Mouse (Mus musculus) heart, embryonic 15.5 days (tissue): ENCODE results near the gene Olfr1274-ps. TPM values are rescaled to one million over a fixed set of nuclear protein-coding genes. Genes with fewer than 3 reads are reported as not detected.
"Not testable (repeated sequence)": the region's sequence is repeated elsewhere in the genome, so short reads cannot be mapped to it uniquely, and the experiment has no call there.

Experiments used
- ATAC-seq: fragments of 200-750 bp; cut with Nextera tagmentation; replicated peaks from 2 replicates; pipeline ENCODE4 v1.8.0; 2017; ENCODE audit warnings: low read depth, moderate TSS enrichment; ENCODE audit not compliant: insufficient number of reproducible peaks, insufficient read depth, low FRiP score
- H3K27ac ChIP-seq: fragments of 300-500 bp; sonication (generic); 2 replicates; pipeline ENCODE4 v1.5.1; 2015; ENCODE audit warnings: mild to moderate bottlenecking, inconsistent platforms
- H3K27me3 ChIP-seq: fragments of 300-500 bp; sonication (generic); 2 replicates; pipeline ENCODE4 v1.6.1; 2015; ENCODE audit warnings: inconsistent platforms
- H3K36me3 ChIP-seq: fragments of 300-500 bp; sonication (generic); 2 replicates; pipeline ENCODE4 v1.6.1; 2015; ENCODE audit warnings: mild to moderate bottlenecking, inconsistent platforms
- H3K4me1 ChIP-seq: fragments of 300-500 bp; sonication (generic); replicated peaks from 2 replicates; pipeline ENCODE4 v1.6.1; 2015; ENCODE audit warnings: inconsistent platforms
- H3K4me2 ChIP-seq: fragments of 300-500 bp; sonication (generic); 2 replicates; pipeline ENCODE4 v1.6.1; 2015; ENCODE audit warnings: inconsistent platforms, mild to moderate bottlenecking, moderate library complexity
- H3K4me3 ChIP-seq: fragments of 300-500 bp; sonication (generic); 2 replicates; pipeline ENCODE4 v1.5.1; 2015; ENCODE audit warnings: mild to moderate bottlenecking, inconsistent platforms
- H3K9ac ChIP-seq: fragments of 300-500 bp; sonication (generic); 2 replicates; pipeline ENCODE4 v1.6.1; 2015; ENCODE audit warnings: mild to moderate bottlenecking, inconsistent platforms
- H3K9me3 ChIP-seq: fragments of 300-500 bp; sonication (generic); replicated peaks from 2 replicates; pipeline ENCODE4 v1.6.1; 2016; ENCODE audit warnings: inconsistent platforms
- WGBS: fragments of 180-500 bp; shearing (Covaris S2); methylation state at CpG from one replicate; pipeline ENCODE4 v1.1.7; 2015; ENCODE audit warnings: mixed read lengths; 5-methylcytosine and 5-hydroxymethylcytosine counted together
- polyA plus RNA-seq: library from polyadenylated mRNA; unstranded; fragments of >200 nt; fragmentation: Nextera tagmentation; extraction: Ambion mirVana; gene quantifications from 2 replicates; pipeline ENCODE4 v1.2.1, GENCODE M21; 2015

Gene Olfr1274-ps
- polyA plus RNA-seq, 1 experiment from 2014 or later: not detected

DNA sequence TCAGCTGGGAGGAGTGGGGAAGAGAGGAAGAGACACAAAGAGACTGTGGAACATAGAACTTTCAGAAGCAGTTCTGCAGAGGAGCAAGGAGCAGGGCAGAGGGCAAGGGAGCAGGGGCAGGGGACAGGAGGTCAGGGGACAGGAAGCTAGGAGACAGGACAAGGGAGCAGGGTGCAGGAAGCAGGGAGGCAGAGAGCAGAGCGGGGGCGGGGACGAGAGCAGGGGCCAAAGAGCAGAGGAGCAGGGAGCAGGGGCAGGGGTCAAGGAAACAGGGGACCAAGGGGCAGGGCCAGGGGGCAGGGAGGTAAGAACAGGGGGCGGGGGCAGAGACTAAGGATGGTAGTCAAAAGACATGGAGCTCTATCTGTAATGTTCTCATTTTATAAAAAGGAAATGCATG lies 43.3 kb downstream of the Olfr1274-ps start:
- not testable (repeated sequence) for H3K36me3 ChIP-seq, H3K27me3 ChIP-seq, H3K9ac ChIP-seq, ATAC-seq, H3K9me3 ChIP-seq, H3K4me1 ChIP-seq, H3K4me3 ChIP-seq, H3K4me2 ChIP-seq, H3K27ac ChIP-seq
- WGBS: 59% methylated on average over 4 of the region's 4 CpGs

DNA sequence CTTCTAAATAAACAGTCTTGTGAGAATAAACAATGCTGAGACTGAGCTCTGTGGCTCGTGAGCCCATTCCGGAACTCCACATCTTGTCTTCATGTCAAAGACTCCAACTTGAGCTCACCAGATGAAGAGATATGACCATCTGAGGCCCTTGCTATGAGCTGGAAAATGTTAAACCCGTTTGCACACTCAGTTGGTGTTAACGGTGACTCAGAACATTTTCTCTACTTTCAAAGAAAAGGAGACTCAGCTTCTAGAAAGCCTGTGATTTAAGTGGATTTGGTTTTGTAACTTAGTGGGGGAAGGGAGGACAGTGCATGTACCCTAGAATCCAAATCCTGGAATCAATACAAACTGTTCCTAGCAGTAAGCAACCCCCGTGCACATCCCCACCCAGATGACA lies 45.3 kb downstream of the Olfr1274-ps start:
- Histone ChIP-seq H3K9me3 (no peaks in the 10 kb centered on the region), H3K9ac (no peak overlapping the region), H3K4me1 (no peaks in the 10 kb centered on the region), H3K36me3 (no peaks in the 10 kb centered on the region), H3K4me2 (no peak overlapping the region), H3K4me3 (no peak overlapping the region), H3K27me3 (no peaks in the 10 kb centered on the region), H3K27ac (no peak overlapping the region)
- ATAC-seq: no peak
- 67% methylated on average over 5 of the region's 5 CpGs for WGBS

DNA sequence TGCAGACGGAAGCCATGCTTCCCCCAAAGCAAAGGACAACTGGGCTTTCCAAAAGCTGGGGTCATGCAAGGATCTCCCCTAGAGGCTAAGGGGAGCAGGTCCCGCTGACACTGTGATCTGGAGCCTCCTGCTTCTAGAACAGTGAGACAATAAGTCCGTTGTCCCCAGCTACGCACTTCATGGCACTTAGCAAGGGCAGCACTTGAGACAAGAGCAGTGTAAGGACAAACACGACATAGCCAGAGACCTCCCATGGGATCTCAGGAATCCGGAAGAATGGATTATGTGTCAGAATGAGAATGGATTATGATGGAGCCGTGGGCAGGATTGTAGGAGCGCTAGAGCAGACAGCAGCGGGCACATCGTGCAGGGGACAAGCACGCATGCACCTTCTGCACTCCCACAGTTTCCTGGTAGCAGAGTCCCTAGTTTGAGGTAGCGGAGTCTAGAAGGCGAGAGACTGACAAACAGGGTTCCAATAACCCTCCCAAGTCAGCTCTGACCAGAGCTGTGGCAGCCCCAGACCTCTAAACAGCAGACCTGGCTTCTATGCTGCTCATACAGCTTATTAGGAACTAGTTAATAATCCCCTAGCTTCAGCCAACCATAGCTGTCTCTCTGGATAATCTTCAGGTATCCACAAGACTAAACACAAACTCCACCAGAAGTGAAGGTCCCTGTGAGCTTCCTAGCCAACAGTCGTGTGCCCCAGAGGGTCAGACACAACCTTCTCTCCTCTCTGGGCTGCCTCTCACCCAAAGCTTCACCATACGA lies 50.7 kb downstream of the Olfr1274-ps start:
- Histone ChIP-seq H3K4me1 (0 out of 2 replicates have a peak, but pooled peaks cover 3% of the 10 kb centered on the region), H3K36me3 (no peaks in the 10 kb centered on the region), H3K9ac (no peak overlapping the region), H3K4me3 (no peak overlapping the region), H3K27me3 (no peaks in the 10 kb centered on the region), H3K9me3 (no peaks in the 10 kb centered on the region), H3K27ac (no peak overlapping the region), H3K4me2 (no peak overlapping the region)
- ATAC-seq: no peak
- 76% methylated on average over 15 of the region's 15 CpGs for WGBS

DNA sequence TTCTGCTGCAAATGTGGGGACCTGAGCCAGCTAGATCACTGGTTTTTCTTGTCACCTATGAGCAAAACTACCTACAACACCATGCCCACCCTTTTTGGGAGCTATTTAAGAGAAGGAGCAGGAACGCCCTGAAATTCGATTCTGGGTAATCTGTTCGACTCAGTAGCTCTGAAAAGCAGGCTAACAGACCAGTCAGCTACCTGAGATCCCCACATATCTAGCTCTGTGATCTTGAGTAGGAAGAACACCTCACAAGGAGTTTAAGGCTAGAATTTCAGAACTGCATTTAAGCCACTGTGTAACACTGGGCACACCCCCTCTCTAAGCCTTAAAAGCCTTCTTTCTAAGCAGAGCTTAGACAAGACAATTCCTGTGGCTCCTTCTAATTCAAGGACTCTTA lies 53.9 kb downstream of the Olfr1274-ps start:
- Histone ChIP-seq H3K36me3 (no peaks in the 10 kb centered on the region), H3K4me1 (0 out of 2 replicates have a peak, but pooled peaks cover 3% of the 10 kb centered on the region), H3K9ac (no peak overlapping the region), H3K9me3 (no peaks in the 10 kb centered on the region), H3K27ac (no peak overlapping the region), H3K4me2 (no peak overlapping the region), H3K4me3 (no peak overlapping the region), H3K27me3 (no peaks in the 10 kb centered on the region)
- WGBS: 78% methylated on average over 3 of the region's 3 CpGs
- ATAC-seq: no peak

Other genes starting within 250 kb of the Olfr1274-ps start
- gene Olfr1270, start 245.6 kb upstream of the Olfr1274-ps start, polyA plus RNA-seq: not detected in 2 replicates
- not detected in 2 replicates for gene Olfr1506, start 174.2 kb upstream of the Olfr1274-ps start, polyA plus RNA-seq
- not detected in 2 replicates for gene Olfr142, start 141.1 kb upstream of the Olfr1274-ps start, polyA plus RNA-seq
- not detected in 2 replicates for gene Olfr1271, start 127.7 kb upstream of the Olfr1274-ps start, polyA plus RNA-seq
- gene Olfr1272, start 105.8 kb upstream of the Olfr1274-ps start, polyA plus RNA-seq: not detected in 2 replicates
- 0.05 TPM in 1 of 2 replicates, not detected in the other for gene Gm13769, start 76.5 kb upstream of the Olfr1274-ps start, polyA plus RNA-seq
- 1.1 and 1.3 TPM in 2 replicates for gene Ptprj, start 182.0 kb downstream of the Olfr1274-ps start, polyA plus RNA-seq